In the genomic region with DNA sequence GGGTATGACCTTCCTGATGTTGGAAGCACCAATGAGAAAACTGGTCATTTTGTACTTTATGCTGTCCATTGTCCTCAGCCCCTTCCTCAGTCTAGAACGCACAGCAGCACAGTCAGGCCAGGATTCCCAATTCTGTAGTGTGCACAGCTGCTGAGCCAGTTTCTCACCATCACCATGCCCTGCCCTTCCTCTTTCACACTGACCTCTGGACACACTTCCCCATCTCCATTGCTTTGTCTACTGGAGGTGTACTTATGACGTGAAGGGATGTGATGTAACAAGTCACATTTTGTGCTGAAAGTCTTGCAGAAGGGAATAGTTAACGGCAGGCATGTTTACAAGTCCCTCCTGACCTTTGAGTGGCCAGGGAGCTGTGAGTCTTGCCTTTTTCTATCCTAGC, we compare ENCODE assay signal across 30 mouse cellular contexts. TPM values are rescaled to one million over a fixed set of nuclear protein-coding genes. Genes with fewer than 3 reads are reported as not detected.
DNase-seq lines count a peak whose midpoint lies in the region; ATAC-seq and TF ChIP-seq lines count a peak whose summit lies in the region.
"Had no signal": no experiment of that assay in that cellular context is flagged by ENCODE, and none has a peak within 500 bp of the region (broad histone marks: within the 10 kb centered on the region; RNA-seq: fewer than 3 reads in every experiment).

No protein-coding gene starts in this region.

- no peak for TF ChIP-seq CTCF in liver, postnatal 0 days (IDR thresholded peaks at IDR 0.05; ENCODE audit: low read depth)

- 49% methylated on average over 3 of the region's 3 CpGs for WGBS in liver, postnatal 0 days (ENCODE audit: insufficient replicate concordance)

- no peak for DNase-seq in liver, postnatal 0 days
- no peak for DNase-seq in liver
- DNase-seq in kidney, postnatal 10 days: no peak
- DNase-seq in T-cell, adult 2 months (ENCODE audit: low spot score): no peak
- DNase-seq: adrenal gland, postnatal 10 days; cerebellum, adult 11 months; cerebellum, adult 9-10 months; cerebellum, postnatal 36 days; embryo, embryonic 11 days; gastrocnemius, adult 2 months; kidney, adult 18-20 months; kidney, postnatal 4 days; lung, postnatal 14 days; midbrain, embryonic 14.5 days; right cerebral cortex, adult 18-20 months; spleen, adult 18-20 months; thymus, adult 18-20 months; thymus, postnatal 25 days had no signal

- TF ChIP-seq EP300 in liver, postnatal 0 days (IDR thresholded peaks at IDR 0.05; ENCODE audit: low read depth): no peak

- peaks cover 40% of the 10 kb centered on the region for H3K36me3 ChIP-seq in liver, postnatal 0 days (replicated peaks; ENCODE audit: insufficient read depth, low read length)

- peak; percentile 70 for ATAC-seq in liver, postnatal 0 days
- peak; percentile 63 for ATAC-seq in common myeloid progenitor, adult 5-6 weeks (replicated peaks; ENCODE audit: low read depth, poor library complexity, severe bottlenecking)
- ATAC-seq in hematopoietic stem cell, adult 5-6 weeks (replicated peaks in 1 of 2; ENCODE audit: insufficient read depth in 1 of 2, low FRiP score in 2 of 2, low TSS enrichment in 1 of 2, low read depth in 1 of 2, poor library complexity in 2 of 2, severe bottlenecking in 2 of 2): peak; percentile 42 to 71; a peak in 1 of 4 replicates
- ATAC-seq in neutrophil, adult 5-6 weeks (ENCODE audit: extremely low read depth, insufficient number of reproducible peaks, low FRiP score, poor library complexity, severe bottlenecking): peak; percentile 85
- ATAC-seq: forebrain, embryonic 16.5 days; hindbrain, embryonic 16.5 days had no signal

- H3K4me2 ChIP-seq in liver, postnatal 0 days (ENCODE audit: low read depth, low read length): no peak overlapping the region
- H3K4me2 ChIP-seq: embryonic facial prominence, embryonic 13.5 days; heart, embryonic 12.5 days; limb, embryonic 15.5 days had no signal

- no peak overlapping the region; the same call in 1 of the 2 replicates for H3K27ac ChIP-seq in liver, postnatal 0 days (ENCODE audit: low read depth)
- H3K27ac ChIP-seq: embryonic facial prominence, embryonic 13.5 days; gastrocnemius, adult 2 months; limb, embryonic 10.5 days; limb, embryonic 15.5 days; stomach, postnatal 0 days had no signal

- H3K27me3 ChIP-seq in liver, postnatal 0 days (ENCODE audit: insufficient read depth, low read length): no peaks in the 10 kb centered on the region
- H3K27me3 ChIP-seq: CH12.LX; embryonic facial prominence, embryonic 13.5 days; heart, embryonic 12.5 days; limb, embryonic 15.5 days had no signal

- H3K4me1 ChIP-seq in liver, postnatal 0 days (ENCODE audit: insufficient read depth): peaks cover 3% of the 10 kb centered on the region; the same call in 1 of the 2 replicates
- H3K4me1 ChIP-seq: embryonic facial prominence, embryonic 13.5 days; limb, embryonic 10.5 days; limb, embryonic 15.5 days had no signal

- no peak overlapping the region for H3K4me3 ChIP-seq in liver, postnatal 0 days (ENCODE audit: low read depth, low read length)
- H3K4me3 ChIP-seq: embryonic facial prominence, embryonic 13.5 days; erythroblast, embryonic 14.5 days; gastrocnemius, adult 2 months; heart, embryonic 12.5 days; limb, embryonic 10.5 days; limb, embryonic 15.5 days had no signal

- H3K9ac ChIP-seq in liver, postnatal 0 days (replicated peaks): no peak overlapping the region
- H3K9ac ChIP-seq: embryonic facial prominence, embryonic 13.5 days; heart, embryonic 12.5 days; limb, embryonic 15.5 days had no signal

- no peaks in the 10 kb centered on the region for H3K9me3 ChIP-seq in liver, postnatal 0 days (ENCODE audit: low read length)
- H3K9me3 ChIP-seq: embryonic facial prominence, embryonic 13.5 days; heart, embryonic 12.5 days; limb, embryonic 10.5 days; limb, embryonic 15.5 days had no signal

RNA-seq across cellular contexts. Expression of a gene that starts 39.9 kb away (rescaled TPM):
- polyA plus RNA-seq in liver, postnatal 0 days (2015; fragmentation: Nextera tagmentation; extraction: Ambion mirVana): 4.3 and 5.4 TPM in 2 replicates
- total RNA-seq in common myeloid progenitor, adult 5-6 weeks (2017): 14.4 and 23.1 TPM in 2 replicates
- total RNA-seq in hematopoietic stem cell, adult 5-6 weeks (2017): 17.8 and 23.1 TPM in 2 replicates
- 70.1 and 75.0 TPM in 2 replicates for total RNA-seq in neutrophil, adult 5-6 weeks (2017)

RNA-seq across cellular contexts. Expression of a gene that starts 48.2 kb away (rescaled TPM):
- 1,808 and 1,865 TPM in 2 replicates for polyA plus RNA-seq in liver, postnatal 0 days (2015; fragmentation: Nextera tagmentation; extraction: Ambion mirVana)
- total RNA-seq in common myeloid progenitor, adult 5-6 weeks (2017): 2,255 and 2,427 TPM in 2 replicates
- 1,271 and 2,840 TPM in 2 replicates for total RNA-seq in hematopoietic stem cell, adult 5-6 weeks (2017)
- total RNA-seq in neutrophil, adult 5-6 weeks (2017): 512 and 588 TPM in 2 replicates

RNA-seq across cellular contexts. Expression of a gene that starts 48.8 kb away (rescaled TPM):
- 4.5 TPM in 2 replicates for polyA plus RNA-seq in liver, postnatal 0 days (2015; fragmentation: Nextera tagmentation; extraction: Ambion mirVana)
- total RNA-seq in common myeloid progenitor, adult 5-6 weeks (2017): 4.7 and 8.7 TPM in 2 replicates
- 6.9 and 9.3 TPM in 2 replicates for total RNA-seq in hematopoietic stem cell, adult 5-6 weeks (2017)
- total RNA-seq in neutrophil, adult 5-6 weeks (2017): 8.3 and 12.5 TPM in 2 replicates
